Mouse (Mus musculus): ENCODE measurements at regions not wholly inside any gene's neighbourhood (a gene's known extent, or its start where the extent isn't known, plus 50 kb on each side); places are given as distances from the start of the nearest gene placed in this dataset.

- no peak overlapping the region for H3K4me2 ChIP-seq (replicated peaks)
These were observed 251.3 kb upstream of the Irx4 start for GRCm38 (mm10) chr13:73008856-73009546.

GRCm38 (mm10) chr13:73009547-73010475 is 250.5 kb upstream of the Irx4 start:
- Histone ChIP-seq H3K4me1 (no peaks in the 10 kb centered on the region), H3K36me3 (no peaks in the 10 kb centered on the region), H3K9ac (no peak overlapping the region), H3K4me2 (replicated peaks) (no peak overlapping the region), H3K27ac (replicated peaks) (no peak overlapping the region), H3K4me3 (replicated peaks) (no peak overlapping the region), H3K9me3 (replicated peaks) (no peaks in the 10 kb centered on the region), H3K27me3 (peaks cover 5% of the 10 kb centered on the region; the same call in 1 of the 2 replicates)
- no peak for ATAC-seq (ENCODE audit: insufficient number of reproducible peaks, low FRiP score, low TSS enrichment, low read depth)
- WGBS, result 81% methylated on average over 15 of the region's 15 CpGs

More at GRCm38 (mm10) chr13:73008856-73009546, 251.3 kb upstream of the Irx4 start:
- Histone ChIP-seq H3K27ac (replicated peaks) (no peak overlapping the region), H3K9ac (no peak overlapping the region), H3K36me3 (no peaks in the 10 kb centered on the region), H3K4me3 (replicated peaks) (no peak overlapping the region), H3K4me1 (no peaks in the 10 kb centered on the region), H3K9me3 (replicated peaks) (no peaks in the 10 kb centered on the region), H3K27me3 (peaks cover 5% of the 10 kb centered on the region; the same call in 1 of the 2 replicates)
- WGBS, result 43% methylated on average over 22 of the region's 22 CpGs
- ATAC-seq (ENCODE audit: insufficient number of reproducible peaks, low FRiP score, low TSS enrichment, low read depth), result no peak

- no peaks in the 10 kb centered on the region for H3K27me3 ChIP-seq
- no peak for ATAC-seq (ENCODE audit: insufficient number of reproducible peaks, low FRiP score, low TSS enrichment, low read depth)
These were observed 241.1 kb upstream of the Irx4 start for GRCm38 (mm10) chr13:73019181-73019580.

GRCm38 (mm10) chr13:73031217-73031616 is 229.1 kb upstream of the Irx4 start:
- WGBS, result 77% methylated on average over 3 of the region's 3 CpGs

More at GRCm38 (mm10) chr13:73019181-73019580, 241.1 kb upstream of the Irx4 start:
- Histone ChIP-seq H3K27ac (replicated peaks) (no peak overlapping the region), H3K4me2 (replicated peaks) (no peak overlapping the region), H3K9ac (no peak overlapping the region), H3K36me3 (no peaks in the 10 kb centered on the region), H3K4me1 (no peaks in the 10 kb centered on the region), H3K9me3 (replicated peaks) (no peaks in the 10 kb centered on the region), H3K4me3 (replicated peaks) (no peak overlapping the region)
- 90% methylated on average over 10 of the region's 10 CpGs for WGBS

GRCm38 (mm10) chr13:73033055-73033454 is 227.2 kb upstream of the Irx4 start:
- no peak overlapping the region for H3K27ac ChIP-seq (replicated peaks)
- no peaks in the 10 kb centered on the region for H3K9me3 ChIP-seq (replicated peaks)
- H3K4me3 ChIP-seq (replicated peaks), result no peak overlapping the region
- no peaks in the 10 kb centered on the region for H3K4me1 ChIP-seq
- ATAC-seq (ENCODE audit: insufficient number of reproducible peaks, low FRiP score, low TSS enrichment, low read depth), result no peak
- H3K4me2 ChIP-seq (replicated peaks), result no peak overlapping the region
- WGBS, result 30% methylated on average over 3 of the region's 3 CpGs
- H3K9ac ChIP-seq, result no peak overlapping the region
- no peaks in the 10 kb centered on the region for H3K36me3 ChIP-seq
- H3K27me3 ChIP-seq, result no peaks in the 10 kb centered on the region; the same call in 1 of the 2 replicates

More at GRCm38 (mm10) chr13:73031217-73031616, 229.1 kb upstream of the Irx4 start:
- H3K9ac ChIP-seq, result no peak overlapping the region
- no peak overlapping the region for H3K4me2 ChIP-seq (replicated peaks)
- H3K27me3 ChIP-seq, result no peaks in the 10 kb centered on the region
- no peak for ATAC-seq (ENCODE audit: insufficient number of reproducible peaks, low FRiP score, low TSS enrichment, low read depth)
- no peak overlapping the region for H3K27ac ChIP-seq (replicated peaks)
- H3K4me1 ChIP-seq, result no peaks in the 10 kb centered on the region
- H3K4me3 ChIP-seq (replicated peaks), result no peak overlapping the region
- H3K36me3 ChIP-seq, result no peaks in the 10 kb centered on the region
- H3K9me3 ChIP-seq (replicated peaks), result no peaks in the 10 kb centered on the region

- ATAC-seq (ENCODE audit: insufficient number of reproducible peaks, low FRiP score, low TSS enrichment, low read depth), result no peak
These were observed 226.0 kb upstream of the Irx4 start for GRCm38 (mm10) chr13:73034065-73034831.

GRCm38 (mm10) chr13:73034886-73035285 is 225.4 kb upstream of the Irx4 start:
- no peaks in the 10 kb centered on the region; the same call in 1 of the 2 replicates for H3K27me3 ChIP-seq
- H3K4me3 ChIP-seq (replicated peaks), result no peak overlapping the region
- no peak for ATAC-seq (ENCODE audit: insufficient number of reproducible peaks, low FRiP score, low TSS enrichment, low read depth)
- no peaks in the 10 kb centered on the region for H3K36me3 ChIP-seq
- H3K4me2 ChIP-seq (replicated peaks), result no peak overlapping the region
- no peak overlapping the region for H3K27ac ChIP-seq (replicated peaks)
- no peaks in the 10 kb centered on the region for H3K4me1 ChIP-seq
- H3K9ac ChIP-seq, result no peak overlapping the region
- no peaks in the 10 kb centered on the region for H3K9me3 ChIP-seq (replicated peaks)
- WGBS, result 75% methylated on average over 10 of the region's 10 CpGs

More at GRCm38 (mm10) chr13:73034065-73034831, 226.0 kb upstream of the Irx4 start:
- H3K27ac ChIP-seq (replicated peaks), result no peak overlapping the region
- no peaks in the 10 kb centered on the region for H3K36me3 ChIP-seq
- no peak overlapping the region for H3K4me2 ChIP-seq (replicated peaks)
- H3K4me1 ChIP-seq, result no peaks in the 10 kb centered on the region
- H3K9me3 ChIP-seq (replicated peaks), result no peaks in the 10 kb centered on the region
- H3K4me3 ChIP-seq (replicated peaks), result no peak overlapping the region
- H3K27me3 ChIP-seq, result no peaks in the 10 kb centered on the region; the same call in 1 of the 2 replicates
- WGBS, result 25% methylated on average over 10 of the region's 10 CpGs
- no peak overlapping the region for H3K9ac ChIP-seq

- Histone ChIP-seq H3K9me3 (replicated peaks) (no peaks in the 10 kb centered on the region), H3K27me3 (no peaks in the 10 kb centered on the region; the same call in 1 of the 2 replicates), H3K4me1 (no peaks in the 10 kb centered on the region), H3K27ac (replicated peaks) (no peak overlapping the region), H3K9ac (no peak overlapping the region), H3K36me3 (no peaks in the 10 kb centered on the region), H3K4me3 (replicated peaks) (no peak overlapping the region), H3K4me2 (replicated peaks) (no peak overlapping the region)
- 58% methylated on average over 2 of the region's 2 CpGs for WGBS
- no peak for ATAC-seq (ENCODE audit: insufficient number of reproducible peaks, low FRiP score, low TSS enrichment, low read depth)
These were observed 224.8 kb upstream of the Irx4 start for GRCm38 (mm10) chr13:73035336-73035940.

GRCm38 (mm10) chr13:73039731-73040130 is 220.5 kb upstream of the Irx4 start:
- no peaks in the 10 kb centered on the region for H3K36me3 ChIP-seq
- no peak overlapping the region for H3K27ac ChIP-seq (replicated peaks)
- no peak overlapping the region for H3K4me3 ChIP-seq (replicated peaks)
- no peaks in the 10 kb centered on the region for H3K4me1 ChIP-seq
- no peaks in the 10 kb centered on the region; the same call in none of the 2 replicates for H3K27me3 ChIP-seq
- no peak overlapping the region for H3K9ac ChIP-seq
- 84% methylated on average over 5 of the region's 5 CpGs for WGBS
- H3K4me2 ChIP-seq (replicated peaks), result no peak overlapping the region
- H3K9me3 ChIP-seq (replicated peaks), result no peaks in the 10 kb centered on the region
- ATAC-seq (ENCODE audit: insufficient number of reproducible peaks, low FRiP score, low TSS enrichment, low read depth), result no peak

- Histone ChIP-seq H3K4me3 (replicated peaks) (no peak overlapping the region), H3K36me3 (no peaks in the 10 kb centered on the region)
These were observed 218.8 kb upstream of the Irx4 start for GRCm38 (mm10) chr13:73041233-73042040.

More at GRCm38 (mm10) chr13:73041233-73042040, 218.8 kb upstream of the Irx4 start:
- H3K27ac ChIP-seq (replicated peaks), result no peak overlapping the region
- no peaks in the 10 kb centered on the region; the same call in none of the 2 replicates for H3K27me3 ChIP-seq
- H3K4me2 ChIP-seq (replicated peaks), result no peak overlapping the region
- no peaks in the 10 kb centered on the region for H3K4me1 ChIP-seq
- no peak overlapping the region for H3K9ac ChIP-seq
- no peaks in the 10 kb centered on the region for H3K9me3 ChIP-seq (replicated peaks)
- no peak for ATAC-seq (ENCODE audit: insufficient number of reproducible peaks, low FRiP score, low TSS enrichment, low read depth)
- 28% methylated on average over 14 of the region's 14 CpGs for WGBS
